Mouse (Mus musculus) layer of hippocampus, postnatal 36 days (tissue): ENCODE data around the gene Ddx56. TPM values are rescaled to one million over a fixed set of nuclear protein-coding genes. Genes with fewer than 3 reads are reported as not detected.
A peak's percentile ranks its signal among the peaks of the same experiment; 100 is the strongest.

Experiments used
- DNase-seq, 2 experiments: peaks; one replicate each; pipeline ENCODE4 v3.0.0; 2022
- total RNA-seq, 2 experiments: library from RNA; stranded (reverse); gene quantifications; 2 replicates each; pipeline ENCODE4 v1.2.3; 2021

The Ddx56 gene
- total RNA-seq = 10 to 100 TPM; 43.1 to 44.5 TPM

GRCm38 (mm10) chr11:6267320-6268254 lies at the start of gene Ddx56:
Ddx56 (minus strand) TSS chr11:6267772.
- DNase-seq = peak; percentile 89

- DNase-seq = no peak
Observed at GRCm38 (mm10) chr11:6316821-6317220, 49.2 kb upstream of the Ddx56 start.

DNA sequence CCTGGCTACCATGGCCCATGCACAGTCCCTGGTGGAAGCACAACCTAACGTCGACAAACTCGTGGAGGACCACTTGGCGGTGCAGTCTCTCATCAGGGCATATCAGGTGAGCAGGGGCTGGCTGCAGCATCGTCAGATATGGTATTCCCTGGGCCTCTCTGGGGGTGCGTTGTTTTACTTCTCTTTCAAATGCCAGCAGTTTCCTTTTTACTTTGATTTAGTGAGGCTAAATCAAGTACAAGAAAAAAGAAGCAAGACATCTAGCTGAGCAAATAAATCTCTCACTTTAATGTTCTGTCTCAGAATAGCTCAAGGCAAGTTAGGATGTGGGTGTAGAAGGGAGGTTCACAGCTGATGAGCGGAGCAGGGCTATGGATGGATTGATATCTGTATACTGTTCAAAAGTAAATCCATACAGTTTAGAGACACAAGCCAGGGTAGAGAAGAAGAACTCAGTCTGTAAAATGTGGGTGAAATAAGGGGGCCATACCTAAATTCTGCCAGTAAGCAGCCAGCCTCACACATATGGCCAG lies 46.4 kb upstream of the Ddx56 start:
- DNase-seq = no peak

- DNase-seq = no peak
Observed at GRCm38 (mm10) chr11:6308181-6308580, 40.6 kb upstream of the Ddx56 start.

DNA sequence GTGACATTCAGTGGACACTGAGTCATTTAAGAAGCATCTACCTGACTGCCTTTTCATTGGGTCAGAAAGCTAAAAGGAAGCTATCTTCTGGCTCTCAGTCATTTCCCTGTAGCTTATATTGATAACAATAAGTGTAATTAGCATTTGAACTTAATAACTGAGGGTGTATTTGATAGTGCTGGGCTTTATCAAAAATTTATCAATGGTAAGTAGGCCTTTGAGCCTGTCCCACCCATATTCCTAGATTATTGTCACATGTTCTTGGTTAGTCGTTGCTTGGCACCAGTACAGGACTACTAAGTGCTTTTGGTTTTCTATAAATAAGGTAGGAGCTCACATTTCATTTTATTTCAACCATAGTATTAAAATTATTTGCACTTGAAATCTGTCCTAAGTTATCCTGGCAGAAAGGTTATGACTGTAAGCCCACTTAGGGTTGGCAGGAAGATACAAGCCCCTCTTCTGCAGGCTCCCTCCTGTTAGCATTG lies 38.4 kb upstream of the Ddx56 start:
- DNase-seq = no peak

DNA sequence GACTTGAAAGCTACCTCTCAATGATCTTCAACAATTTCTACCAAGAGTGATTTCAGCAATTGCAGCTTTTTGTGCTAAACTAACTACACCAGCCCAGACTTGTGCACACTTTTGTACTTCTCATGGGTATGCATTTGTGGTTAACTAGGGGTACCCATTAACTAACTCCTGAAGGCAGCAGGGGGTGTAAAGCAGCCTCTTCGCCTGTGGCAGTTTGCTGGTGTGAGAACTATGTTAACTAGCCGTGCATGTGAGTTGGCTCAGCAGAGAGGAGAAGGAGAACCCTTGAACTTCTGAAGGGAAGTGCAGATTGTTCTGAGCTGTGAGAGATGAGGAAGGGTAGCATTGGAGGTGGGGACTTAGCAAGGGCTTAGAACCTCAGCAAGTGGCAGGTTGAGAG lies 35.2 kb upstream of the Ddx56 start:
- no peak for DNase-seq

- DNase-seq = no peak
Observed at GRCm38 (mm10) chr11:6299435-6299834, 31.9 kb upstream of the Ddx56 start.

GRCm38 (mm10) chr11:6296077-6296476 lies 28.5 kb upstream of the Ddx56 start:
- DNase-seq = no peak

- DNase-seq = no peak
Observed at GRCm38 (mm10) chr11:6294632-6295031, 27.1 kb upstream of the Ddx56 start.

- no peak for DNase-seq
Observed at GRCm38 (mm10) chr11:6293601-6294000, 26.0 kb upstream of the Ddx56 start.

- no peak for DNase-seq
Observed at GRCm38 (mm10) chr11:6292988-6293349, 25.4 kb upstream of the Ddx56 start.

DNA sequence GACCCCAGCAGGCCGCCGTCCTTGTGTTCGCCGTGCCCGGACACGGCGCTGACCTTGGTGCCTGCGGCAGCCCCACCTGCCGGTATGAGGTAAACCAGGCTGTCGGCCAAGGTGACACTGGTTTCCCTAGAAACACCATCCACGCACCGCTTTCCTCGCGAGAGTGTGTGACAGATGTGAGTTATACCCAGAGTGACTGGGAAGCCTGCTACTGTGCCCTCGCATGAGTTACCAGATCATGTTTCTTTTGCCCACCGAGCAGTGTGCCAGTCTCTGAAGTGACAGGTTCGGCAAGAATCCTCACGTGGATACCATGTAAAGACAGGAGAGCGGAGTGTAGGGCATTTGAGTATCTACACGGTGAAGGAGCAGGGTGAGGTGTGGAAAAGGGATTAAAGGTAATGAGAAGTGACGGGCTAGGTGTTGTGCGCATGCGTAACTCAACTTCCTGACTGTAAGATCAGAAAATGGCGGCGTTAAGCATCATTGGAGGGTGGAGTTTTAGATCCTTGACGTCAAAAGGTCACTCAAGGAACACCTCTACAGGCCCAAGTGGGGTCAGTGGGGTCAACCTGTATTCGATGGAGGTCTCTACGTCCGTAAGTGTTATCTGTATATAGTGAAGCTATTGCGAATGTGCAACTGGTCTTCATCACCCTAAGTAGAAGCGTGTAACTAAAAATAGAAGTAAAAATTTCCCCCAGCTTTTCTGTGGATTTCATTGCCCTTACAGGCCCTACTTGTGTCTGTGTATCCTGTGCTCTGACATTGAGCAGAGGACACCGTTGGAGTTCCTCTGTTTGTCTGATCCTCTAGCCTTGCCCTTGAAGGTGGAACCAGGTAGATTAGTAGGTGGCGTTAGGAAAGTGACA lies 24.8 kb upstream of the Ddx56 start:
- DNase-seq = no peak

GRCm38 (mm10) chr11:6291401-6292115 lies 24.0 kb upstream of the Ddx56 start, which contains the start of gene Ogdh:
Ogdh (plus strand) TSS chr11:6291633.
- peak; percentile 99 for DNase-seq

- DNase-seq = no peak
Observed at GRCm38 (mm10) chr11:6290883-6291282, 23.3 kb upstream of the Ddx56 start.

DNA sequence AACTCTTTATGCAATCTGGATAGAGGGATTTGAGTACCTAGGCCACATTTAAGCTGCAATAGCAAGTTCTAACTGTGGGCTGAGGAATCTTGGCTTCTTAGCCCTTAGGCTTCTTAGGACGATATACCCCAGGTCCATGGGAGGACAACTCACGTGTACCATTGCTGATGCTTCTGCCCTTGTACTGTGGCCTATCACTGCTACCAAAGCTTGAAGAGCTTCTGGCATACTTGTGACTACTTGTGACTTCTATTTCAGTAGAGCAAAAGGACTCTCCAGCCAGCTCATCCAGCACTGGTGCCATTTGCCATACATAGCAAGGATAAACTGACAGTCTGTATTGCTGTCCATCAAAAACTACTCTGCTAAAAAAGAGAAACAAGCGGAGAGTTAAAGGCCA lies 22.6 kb upstream of the Ddx56 start:
- DNase-seq = no peak

DNA sequence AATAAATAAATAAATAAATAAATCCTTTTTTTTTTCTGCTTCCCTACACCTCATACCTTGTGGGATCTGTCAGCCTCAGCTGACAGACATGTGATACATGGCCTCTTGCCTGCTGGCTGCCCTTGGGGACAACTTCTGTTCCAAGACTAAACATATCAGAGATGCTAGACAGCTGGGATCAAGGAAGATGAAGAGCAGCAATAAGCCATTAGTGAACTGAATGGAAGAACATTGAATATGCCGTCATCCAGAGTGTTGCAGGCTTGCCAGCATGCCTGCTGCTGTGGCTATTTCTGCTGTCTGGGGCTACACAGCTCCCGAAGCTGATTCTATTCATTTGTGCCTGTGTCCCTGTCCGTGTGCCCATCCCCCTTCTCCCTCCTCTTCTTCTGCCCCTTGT lies 15.4 kb upstream of the Ddx56 start:
- no peak for DNase-seq

DNA sequence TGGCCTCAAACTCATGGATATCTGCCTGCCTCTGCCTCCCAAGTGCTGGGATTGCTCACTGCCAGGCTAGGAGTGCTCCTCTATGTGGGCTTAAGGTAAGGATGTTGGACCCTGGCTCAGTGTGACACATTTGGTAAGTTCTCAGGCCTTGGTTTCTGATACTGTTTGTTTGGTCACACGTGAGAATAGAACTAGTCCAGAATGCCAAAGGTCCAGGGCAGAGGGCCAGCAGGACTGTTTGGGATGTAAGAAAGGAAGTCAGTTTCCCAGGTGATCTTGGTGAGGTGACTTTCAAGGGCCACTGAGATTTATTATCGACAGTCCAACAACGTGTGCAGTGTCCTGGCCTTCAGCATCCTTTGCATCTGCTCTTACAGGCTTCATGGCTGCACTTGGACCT lies 8.9 kb upstream of the Ddx56 start:
- no peak for DNase-seq

GRCm38 (mm10) chr11:6275094-6275484 lies 7.5 kb upstream of the Ddx56 start:
- DNase-seq = no peak

- DNase-seq = peak; percentile 97 to 98
Observed at GRCm38 (mm10) chr11:6274387-6275093, 7.0 kb upstream of the Ddx56 start, which contains the start of gene Tmed4. Tmed4 (minus strand) TSS chr11:6274870.

- DNase-seq = no peak
Observed at GRCm38 (mm10) chr11:6273607-6274006, 6.0 kb upstream of the Ddx56 start.

GRCm38 (mm10) chr11:6266621-6267020 lies 951 bp downstream of the Ddx56 start:
- DNase-seq = no peak
